Mouse (Mus musculus): ENCODE data around the gene Cltc.
A peak's percentile ranks its signal among the peaks of the same experiment; 100 is the strongest.
"Not testable (repeated sequence)": the region's sequence is repeated elsewhere in the genome, so short reads cannot be mapped to it uniquely, and the experiment has no call there.

Gene Cltc

GRCm38 (mm10) chr11:86757480-86758371, at the start of gene Cltc:
Gene Cltc, minus strand, starts transcription at chr11:86757565.
- peak; percentile 94 to 97 for DNase-seq (ENCODE audit: low spot score in 2 of 2)

GRCm38 (mm10) chr11:86807001-86807477, 49.7 kb upstream of the Cltc start:
- peak in 1 of 2 experiments; percentile 44 for DNase-seq (ENCODE audit: low spot score in 2 of 2)

- DNase-seq (ENCODE audit: low spot score in 2 of 2) = no peak
Measured at GRCm38 (mm10) chr11:86794161-86794560, 36.8 kb upstream of the Cltc start.

- not testable (repeated sequence) for DNase-seq (ENCODE audit: low spot score in 2 of 2)
Measured at GRCm38 (mm10) chr11:86787436-86787835, 30.1 kb upstream of the Cltc start.

- DNase-seq (ENCODE audit: low spot score in 2 of 2) = no peak
Measured at GRCm38 (mm10) chr11:86785767-86786166, 28.4 kb upstream of the Cltc start.

DNA sequence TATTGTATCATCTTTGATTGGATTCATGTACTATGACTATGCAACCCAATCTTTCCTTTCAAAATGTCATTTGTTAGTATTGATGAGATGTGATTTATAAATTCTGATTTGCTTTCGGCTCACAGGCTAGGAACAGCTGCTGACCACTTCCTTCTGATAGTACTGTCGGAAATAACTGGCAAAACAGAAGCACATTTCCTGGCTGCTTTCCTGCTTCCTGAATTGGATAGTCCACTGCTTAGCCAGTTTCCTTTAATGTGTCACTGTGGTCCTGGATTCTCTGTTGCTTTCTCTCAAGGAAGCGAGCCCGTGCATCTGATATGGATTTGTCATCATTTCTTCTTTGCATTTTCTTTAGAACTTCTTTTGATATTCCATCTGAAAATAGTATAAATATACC, 12.5 kb upstream of the Cltc start:
- no peak for DNase-seq (ENCODE audit: low spot score in 2 of 2)

DNA sequence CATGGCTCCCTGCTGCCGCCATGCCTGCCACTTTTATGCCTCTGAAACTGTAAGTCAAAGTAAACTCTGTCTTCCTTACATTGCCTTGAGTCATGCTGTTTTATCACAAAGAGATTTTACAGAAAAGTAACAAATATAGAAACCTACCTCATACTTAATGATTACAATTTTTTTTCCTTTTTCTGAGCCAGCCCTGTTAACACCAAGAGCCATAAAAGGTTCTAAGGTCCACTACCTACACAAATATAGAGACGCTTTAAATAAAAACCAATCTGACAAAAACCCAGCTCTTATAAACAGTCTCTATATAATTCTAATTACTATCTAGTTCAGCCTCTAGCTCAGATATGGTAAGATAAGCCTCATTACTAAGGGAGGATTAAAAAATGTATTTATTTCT, 7.1 kb upstream of the Cltc start:
- no peak for DNase-seq (ENCODE audit: low spot score in 2 of 2)

DNA sequence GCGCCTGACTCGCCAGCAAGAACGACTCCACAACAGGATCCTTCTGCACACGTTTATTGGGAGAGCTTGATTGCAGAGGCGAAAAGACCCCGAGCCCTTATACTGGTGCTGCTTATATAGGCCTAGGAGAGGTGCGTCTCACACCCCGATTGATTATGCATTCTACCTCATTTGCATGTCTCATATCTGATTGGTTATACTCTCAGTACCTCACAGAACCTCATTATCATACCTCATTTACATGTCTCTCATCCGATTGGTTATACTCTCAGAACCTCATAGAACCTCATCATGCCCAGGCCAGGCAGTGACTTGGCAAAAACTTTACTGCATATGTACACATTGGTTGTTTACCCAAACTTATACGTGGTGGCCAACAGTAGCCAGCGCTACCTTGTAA, 5.8 kb upstream of the Cltc start:
- DNase-seq (ENCODE audit: low spot score in 2 of 2) = not testable (repeated sequence)

- no peak for DNase-seq (ENCODE audit: low spot score in 2 of 2)
Measured at GRCm38 (mm10) chr11:86760357-86760756, 3.0 kb upstream of the Cltc start.

DNA sequence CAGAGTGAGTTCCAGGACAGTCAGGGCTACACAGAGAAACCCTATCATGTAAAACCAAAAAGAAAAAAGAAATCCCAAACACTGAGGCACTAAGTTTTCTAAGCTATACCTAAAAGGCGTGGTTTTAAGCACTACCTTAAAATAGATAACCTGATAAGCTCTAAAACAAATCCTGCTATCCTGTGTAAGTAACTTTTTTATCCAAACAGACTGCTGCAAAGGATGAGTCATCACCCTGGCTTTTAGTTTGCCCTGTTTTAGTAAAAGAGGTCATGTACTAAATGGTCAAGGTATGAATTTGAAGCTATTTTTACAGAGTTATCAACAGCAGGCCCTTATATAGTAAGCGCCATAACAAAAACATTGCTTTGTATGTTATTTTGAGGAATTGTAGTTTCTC, 2.5 kb upstream of the Cltc start:
- no peak for DNase-seq (ENCODE audit: low spot score in 2 of 2)

GRCm38 (mm10) chr11:86759226-86759625, 1.9 kb upstream of the Cltc start:
- no peak for DNase-seq (ENCODE audit: low spot score in 2 of 2)

DNA sequence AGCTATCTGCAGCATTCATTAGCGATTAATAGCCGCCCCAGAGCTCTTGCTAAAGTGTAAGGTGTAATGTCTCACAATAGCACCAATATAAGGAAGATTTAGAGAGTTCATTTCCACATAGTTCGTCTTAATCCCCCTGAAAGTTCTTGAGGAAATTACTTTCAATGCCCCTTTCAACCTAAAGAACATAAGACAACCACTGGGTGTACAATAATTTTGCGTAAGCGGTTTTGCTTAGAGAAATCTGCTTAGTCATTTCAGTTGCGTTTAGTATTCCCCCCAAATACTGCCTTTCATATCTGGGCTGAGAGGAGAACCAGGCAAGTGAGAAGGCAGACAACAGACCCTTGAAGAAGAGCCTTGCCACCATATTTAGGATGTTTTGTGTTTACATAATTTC, 1.2 kb upstream of the Cltc start:
- DNase-seq (ENCODE audit: low spot score in 2 of 2) = no peak

GRCm38 (mm10) chr11:86757142-86757479, 254 bp downstream of the Cltc start:
- no peak for DNase-seq (ENCODE audit: low spot score in 2 of 2)

DNA sequence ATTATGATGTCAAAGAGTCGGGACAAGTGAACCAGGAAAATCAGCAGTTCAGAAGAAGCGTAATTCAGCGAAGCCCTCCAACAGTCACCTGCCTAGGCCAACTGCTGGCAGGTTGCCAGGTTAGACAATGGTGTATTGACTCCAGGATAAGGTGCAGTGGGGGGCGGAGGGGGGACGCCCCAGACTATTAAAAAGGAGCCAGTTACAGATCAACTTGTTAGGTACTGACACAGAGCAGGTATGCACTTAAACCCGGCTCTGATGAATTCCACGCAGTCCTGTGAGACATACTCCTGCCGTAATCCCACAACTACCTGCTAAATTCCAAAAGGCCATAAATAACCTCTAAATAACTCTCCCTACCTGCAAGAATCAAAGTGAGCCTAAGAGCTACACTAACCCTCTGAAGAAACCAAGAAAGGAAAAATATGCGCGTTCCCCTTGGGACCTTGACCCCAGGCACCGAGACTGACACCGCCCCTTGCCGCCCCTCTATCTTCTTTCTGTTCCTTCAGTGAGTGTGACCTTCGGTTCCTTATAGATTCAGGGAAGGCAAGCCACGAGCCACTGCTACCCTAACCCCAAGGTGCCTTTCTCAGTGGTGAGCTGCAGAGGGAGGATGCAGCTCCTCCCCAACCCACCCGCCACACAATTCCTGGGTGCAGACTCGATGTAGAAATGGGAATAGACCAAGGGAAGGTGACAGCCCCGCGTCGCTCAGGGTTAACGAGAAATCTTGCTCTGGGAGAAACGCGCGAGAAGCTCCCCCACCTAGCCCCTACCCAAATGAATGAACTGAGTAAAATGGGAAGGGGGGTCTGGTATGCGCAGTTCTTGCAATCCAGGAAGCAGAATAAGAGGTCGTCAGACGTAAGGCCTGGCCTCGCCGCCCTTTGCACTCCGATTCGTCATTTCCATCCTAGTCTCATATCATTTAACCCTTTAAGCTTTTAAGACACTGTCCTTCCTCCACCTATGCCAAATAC, 916 bp downstream of the Cltc start:
- DNase-seq (ENCODE audit: low spot score in 2 of 2) = peak; percentile 63 to 83

GRCm38 (mm10) chr11:86752404-86752803, 5.0 kb downstream of the Cltc start:
- no peak for DNase-seq (ENCODE audit: low spot score in 2 of 2)

DNA sequence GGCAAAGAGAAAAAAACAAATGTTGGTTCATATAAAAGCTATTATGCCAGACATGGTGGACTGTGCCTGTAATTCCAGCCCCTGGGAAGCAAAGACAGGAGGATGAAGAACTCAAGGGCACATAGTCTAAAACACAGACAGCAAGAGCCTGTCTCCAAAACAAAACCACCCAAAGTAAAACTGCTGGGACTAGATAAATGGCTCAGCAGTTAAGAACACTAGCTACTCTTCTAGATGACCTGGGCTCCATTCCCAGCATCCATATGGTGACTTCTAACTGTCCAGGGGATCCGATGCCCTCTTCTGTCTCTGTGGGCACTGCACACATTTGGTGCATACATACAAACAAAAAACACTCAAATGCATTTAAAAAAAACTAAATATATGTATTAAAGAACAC, 6.4 kb downstream of the Cltc start:
- no peak for DNase-seq (ENCODE audit: low spot score in 2 of 2)

DNA sequence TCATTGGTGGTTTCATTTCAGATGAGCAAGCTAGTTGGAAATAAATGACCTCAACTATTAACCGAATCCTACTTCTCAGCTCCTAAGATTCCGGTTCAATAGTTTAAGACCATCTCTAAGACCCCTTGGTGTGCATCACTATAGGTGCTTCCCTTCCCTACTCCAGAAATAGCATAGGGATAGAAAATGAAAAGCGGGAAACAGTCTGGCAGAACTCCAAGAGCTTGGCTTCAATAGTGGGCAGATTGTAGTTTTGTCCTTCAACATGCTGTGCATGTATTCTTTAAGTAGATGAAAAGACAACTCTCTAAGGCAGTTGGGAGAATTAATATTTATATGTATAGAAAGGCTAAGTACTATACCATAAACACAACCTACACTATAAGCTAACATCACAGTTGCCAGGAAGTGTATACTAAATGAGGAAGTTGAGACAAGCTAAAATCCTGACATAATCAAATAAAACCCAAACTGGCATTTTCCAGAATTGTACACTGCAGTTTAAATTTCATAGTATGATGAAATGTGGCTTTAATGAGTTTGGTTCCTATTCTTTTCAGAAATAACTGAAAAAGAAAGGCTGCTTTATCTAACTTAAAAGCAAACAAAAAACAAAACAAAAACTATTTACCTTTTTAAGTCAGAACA, 7.5 kb downstream of the Cltc start:
- DNase-seq (ENCODE audit: low spot score in 2 of 2) = no peak

- DNase-seq (ENCODE audit: low spot score in 2 of 2) = no peak
Measured at GRCm38 (mm10) chr11:86745634-86746404, 11.5 kb downstream of the Cltc start.

DNA sequence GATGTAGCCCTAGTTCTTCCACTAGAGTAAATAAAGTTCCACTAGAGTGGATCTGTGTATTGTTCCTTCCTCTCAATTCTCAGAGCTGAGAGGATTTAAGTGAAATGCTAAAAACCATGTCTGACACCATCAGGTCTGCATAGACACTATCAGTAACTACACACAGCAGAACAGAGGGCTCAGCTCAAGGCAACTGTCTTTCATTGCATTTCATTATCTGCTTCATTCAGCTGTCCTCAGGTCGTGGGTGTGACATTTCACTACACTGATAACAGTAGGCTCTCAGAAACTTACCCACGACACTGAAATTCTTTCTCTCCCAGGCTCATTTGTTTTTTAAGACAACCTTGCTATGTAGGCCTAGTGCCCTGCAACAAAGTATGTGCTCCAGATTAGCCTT, 14.8 kb downstream of the Cltc start:
- DNase-seq (ENCODE audit: low spot score in 2 of 2) = peak in 1 of 2 experiments; percentile 64

DNA sequence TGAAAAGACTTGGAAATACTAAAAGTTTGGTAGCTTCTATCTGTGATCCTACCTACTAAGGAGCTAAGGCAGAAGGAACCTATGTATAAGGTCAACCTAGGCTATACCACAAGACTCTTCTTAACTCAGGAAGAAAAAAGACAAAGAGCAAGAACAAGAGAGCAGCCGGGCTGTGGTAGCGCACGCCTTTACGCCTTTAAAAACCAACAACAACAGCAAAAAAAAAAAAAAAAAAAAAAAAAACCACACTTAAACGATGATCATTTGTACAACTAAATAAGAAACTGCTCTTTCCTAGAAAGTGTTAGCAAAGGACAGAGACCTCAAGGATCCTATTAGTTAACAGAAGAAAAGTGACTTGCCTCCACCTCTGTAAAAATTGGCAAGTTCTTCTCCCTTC, 15.9 kb downstream of the Cltc start:
- DNase-seq (ENCODE audit: low spot score in 2 of 2) = no peak

- DNase-seq (ENCODE audit: low spot score in 2 of 2) = no peak
Measured at GRCm38 (mm10) chr11:86739470-86739869, 17.9 kb downstream of the Cltc start.
